Mouse (Mus musculus): ENCODE measurements around the gene Srrd. TPM values are rescaled to one million over a fixed set of nuclear protein-coding genes. Genes with fewer than 3 reads are reported as not detected.

Srrd gene
- 45.7 and 47.2 TPM in 2 replicates for polyA plus RNA-seq (2015; fragmentation: Nextera tagmentation; extraction: Ambion mirVana)

DNA sequence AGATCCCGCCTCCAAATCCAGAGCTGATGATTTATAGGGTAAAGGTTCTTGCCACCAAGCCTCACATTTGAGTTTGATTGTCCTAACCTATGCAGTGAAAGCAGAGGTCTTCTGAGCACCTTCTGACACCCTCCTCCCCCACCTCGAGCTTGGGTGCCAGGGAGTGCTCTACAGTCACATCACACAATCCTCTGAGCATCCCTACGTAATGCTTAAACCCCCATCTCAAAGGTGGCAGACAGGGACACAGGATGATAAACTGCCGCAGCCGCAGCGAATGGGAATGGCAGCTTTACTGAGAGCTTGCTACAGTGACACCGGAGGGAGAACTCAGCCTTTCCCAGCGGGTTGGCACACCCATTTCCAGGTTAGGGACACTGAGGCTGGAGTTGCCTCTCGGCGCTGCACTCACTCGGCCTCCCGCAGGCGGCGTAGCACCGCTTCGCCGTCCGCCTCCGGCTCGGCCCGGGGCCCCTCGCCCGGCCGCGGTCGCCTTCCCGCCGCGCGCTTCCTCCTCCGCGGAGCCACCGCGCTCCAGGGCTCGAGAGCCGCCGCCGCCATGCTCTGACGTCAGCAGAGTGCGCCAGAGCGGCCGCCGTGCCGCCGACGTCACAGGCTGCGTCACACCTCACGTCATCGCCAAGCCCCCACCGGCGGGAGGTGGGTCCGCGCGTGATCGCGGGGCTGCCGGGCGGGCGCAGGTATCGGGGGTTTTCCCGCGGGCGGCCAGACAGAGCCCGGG lies at the start of gene Srrd, which contains the start of gene Hps4:
TSS of gene Srrd (minus strand) at position 578 of the 742 bp plus-strand sequence.
TSS of gene Hps4 (plus strand) at position 621 of the 742 bp plus-strand sequence.
- Histone ChIP-seq H3K4me3 (peak within 1 kb of the TSS; percentile 99), H3K27me3 (no peaks in the 10 kb centered on the region), H3K9ac (peak within 1 kb of the TSS; percentile 81), H3K4me1 (peaks cover 20% of the 10 kb centered on the region), H3K9me3 (no peaks in the 10 kb centered on the region), H3K36me3 (peaks cover 18% of the 10 kb centered on the region), H3K27ac (peak within 1 kb of the TSS; percentile 49), H3K4me2 (peak within 1 kb of the TSS; percentile 83)
- peak; percentile 85 for ATAC-seq (ENCODE audit: borderline replicate concordance, extremely low read depth, low FRiP score, low TSS enrichment)
- 1% methylated on average over 59 of the region's 64 CpGs for WGBS

DNA sequence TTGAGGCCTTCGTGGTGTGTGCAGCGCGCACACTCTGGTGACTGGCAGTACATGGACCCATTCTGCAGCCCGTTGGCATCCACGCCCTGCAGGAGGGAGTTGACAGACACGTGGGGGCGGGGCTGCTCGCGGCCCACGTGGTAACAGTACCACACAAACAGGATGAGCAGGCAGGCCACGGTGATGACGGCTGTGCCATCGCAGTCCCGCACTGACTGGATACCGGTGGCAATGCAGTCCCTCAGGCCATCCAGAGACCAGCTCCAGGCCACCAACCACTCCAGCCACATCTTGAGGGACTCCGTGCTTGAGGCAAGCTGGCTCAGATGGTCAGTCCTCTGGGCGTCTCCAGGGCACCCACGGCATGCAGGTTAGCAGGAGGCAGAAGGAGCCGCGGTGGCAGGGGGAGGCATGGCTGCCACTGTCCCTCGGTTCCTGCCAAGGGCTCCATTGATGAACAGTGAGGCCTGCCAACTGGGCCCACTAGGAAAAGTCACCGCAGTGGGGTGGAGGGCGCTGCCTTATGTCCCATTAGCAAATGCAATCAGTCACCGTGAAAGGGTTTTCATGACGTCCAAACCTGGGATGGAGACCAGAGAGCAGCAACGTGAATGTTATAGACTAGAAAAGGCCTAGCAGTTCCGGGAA lies 49.0 kb upstream of the Srrd start:
- Histone ChIP-seq H3K27me3 (peaks cover 38% of the 10 kb centered on the region), H3K4me1 (peaks cover 10% of the 10 kb centered on the region; the same call in 1 of the 2 replicates), H3K36me3 (no peaks in the 10 kb centered on the region), H3K27ac (no peak overlapping the region), H3K4me2 (no peak overlapping the region), H3K4me3 (no peak overlapping the region), H3K9ac (no peak overlapping the region), H3K9me3 (no peaks in the 10 kb centered on the region)
- no peak for ATAC-seq (ENCODE audit: borderline replicate concordance, extremely low read depth, low FRiP score, low TSS enrichment)
- 65% methylated on average over 27 of the region's 27 CpGs for whole genome bisulfite sequencing

DNA sequence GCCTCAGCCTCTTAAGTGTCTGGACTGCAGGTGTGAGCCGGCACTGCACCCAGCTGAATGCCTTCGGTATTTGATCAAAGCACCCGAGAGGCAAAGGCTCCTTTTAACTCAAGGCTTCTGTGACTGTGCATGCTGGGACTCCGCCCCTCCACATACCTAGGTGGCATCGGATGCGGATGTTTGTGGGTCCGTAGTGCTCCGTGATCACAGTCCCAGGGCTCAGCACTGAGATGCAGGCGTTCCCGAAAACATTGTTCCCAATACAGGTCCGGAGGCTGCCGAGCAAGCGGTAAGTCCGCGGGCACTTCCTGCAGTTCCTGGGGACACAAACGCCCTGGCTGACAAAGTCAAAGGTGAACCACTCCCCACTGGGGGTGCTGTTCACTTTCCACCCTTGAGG lies 48.2 kb upstream of the Srrd start:
- no peak overlapping the region for H3K27ac ChIP-seq
- no peak overlapping the region for H3K4me2 ChIP-seq
- no peak overlapping the region for H3K9ac ChIP-seq
- H3K36me3 ChIP-seq: no peaks in the 10 kb centered on the region
- peaks cover 38% of the 10 kb centered on the region for H3K27me3 ChIP-seq
- no peaks in the 10 kb centered on the region for H3K9me3 ChIP-seq
- no peak for ATAC-seq (ENCODE audit: borderline replicate concordance, extremely low read depth, low FRiP score, low TSS enrichment)
- WGBS: 46% methylated on average over 16 of the region's 16 CpGs
- peaks cover 10% of the 10 kb centered on the region; the same call in 1 of the 2 replicates for H3K4me1 ChIP-seq
- no peak overlapping the region for H3K4me3 ChIP-seq

DNA sequence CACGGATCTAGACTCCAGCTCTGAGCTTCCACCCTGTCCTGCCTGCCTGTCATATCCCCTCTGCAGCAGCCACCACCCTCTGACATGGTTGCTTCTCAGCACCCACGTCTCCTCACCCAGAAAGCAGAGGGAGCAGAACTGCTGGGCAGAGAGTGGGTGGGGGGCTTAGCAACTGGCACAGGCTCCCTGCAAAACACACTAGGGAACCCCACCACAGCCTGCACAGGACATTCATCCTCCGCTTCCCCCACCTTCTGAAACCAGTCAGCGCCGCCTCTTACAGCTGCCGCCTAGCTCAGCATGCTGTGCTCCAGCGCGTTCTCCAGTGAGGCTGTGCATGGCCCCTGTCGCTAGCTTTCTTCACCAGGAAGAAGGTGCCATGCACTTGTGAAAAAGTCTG lies 46.5 kb upstream of the Srrd start:
- 74% methylated on average over 9 of the region's 9 CpGs for WGBS
- Histone ChIP-seq H3K27ac (no peak overlapping the region), H3K4me1 (peaks cover 3% of the 10 kb centered on the region; the same call in 1 of the 2 replicates), H3K36me3 (no peaks in the 10 kb centered on the region), H3K4me2 (no peak overlapping the region), H3K9me3 (no peaks in the 10 kb centered on the region), H3K4me3 (no peak overlapping the region), H3K9ac (no peak overlapping the region), H3K27me3 (peaks cover 27% of the 10 kb centered on the region)
- no peak for ATAC-seq (ENCODE audit: borderline replicate concordance, extremely low read depth, low FRiP score, low TSS enrichment)

DNA sequence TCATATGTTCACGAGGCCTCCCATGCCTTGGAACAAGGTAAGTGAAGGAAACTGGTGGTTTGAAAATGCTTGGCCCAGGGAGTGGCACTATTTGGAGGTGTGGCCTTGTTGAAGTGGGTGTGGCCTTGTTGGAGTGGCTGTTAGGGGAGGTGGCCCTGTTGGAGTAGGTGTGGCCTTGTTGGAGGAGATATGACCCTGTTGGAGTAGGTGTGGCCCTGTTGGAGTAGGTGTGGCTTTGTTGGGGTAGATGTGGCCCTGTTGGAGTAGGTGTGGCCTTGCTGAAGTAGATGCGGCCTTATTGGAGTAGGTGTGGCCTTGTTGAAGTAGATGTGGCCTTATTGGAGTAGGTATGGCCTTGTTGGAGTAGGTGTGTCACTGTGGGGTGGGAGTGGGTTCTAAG lies 43.1 kb upstream of the Srrd start:
- Histone ChIP-seq H3K4me3 (no peak overlapping the region), H3K27ac (no peak overlapping the region), H3K9me3 (no peaks in the 10 kb centered on the region), H3K36me3 (no peaks in the 10 kb centered on the region), H3K9ac (no peak overlapping the region), H3K4me2 (no peak overlapping the region), H3K4me1 (0 out of 2 replicates have a peak, but pooled peaks cover 3% of the 10 kb centered on the region), H3K27me3 (no peaks in the 10 kb centered on the region)
- ATAC-seq (ENCODE audit: borderline replicate concordance, extremely low read depth, low FRiP score, low TSS enrichment): no peak
- WGBS: 63% methylated on average over 2 of the region's 2 CpGs

DNA sequence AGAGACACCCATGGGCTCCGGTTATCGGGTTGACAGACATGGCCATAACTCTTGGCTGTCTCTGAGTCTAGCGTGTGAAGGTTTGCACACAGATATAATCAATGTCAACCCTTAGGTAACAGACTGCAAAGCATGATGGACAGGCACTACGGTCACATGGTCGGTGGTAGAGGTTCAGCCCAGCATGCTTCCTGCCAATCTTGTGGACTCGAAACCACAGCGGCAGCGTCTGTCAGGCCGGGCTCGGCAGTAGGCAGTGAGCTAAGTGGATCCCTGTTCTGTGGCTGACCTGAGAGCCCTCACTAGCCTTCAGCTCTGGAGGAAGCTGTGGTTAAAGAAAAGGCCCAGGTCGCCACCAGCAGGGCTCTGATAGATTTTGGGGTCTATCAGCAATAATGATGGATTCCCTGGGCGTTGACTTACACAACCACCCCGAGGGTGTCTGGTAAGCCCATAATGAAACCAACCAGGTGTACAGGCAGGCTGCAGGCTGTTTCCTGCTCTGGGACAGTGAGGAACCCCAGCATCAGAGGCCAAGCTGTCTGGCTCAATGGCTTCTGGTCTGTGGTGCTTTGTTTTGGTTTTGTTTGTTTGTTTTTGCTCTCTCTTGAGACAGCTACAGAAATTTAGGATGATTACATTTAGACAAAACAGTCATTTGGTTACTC lies 42.1 kb upstream of the Srrd start:
- Histone ChIP-seq H3K4me1 (0 out of 2 replicates have a peak, but pooled peaks cover 3% of the 10 kb centered on the region), H3K9ac (no peak overlapping the region), H3K27ac (no peak overlapping the region), H3K27me3 (no peaks in the 10 kb centered on the region), H3K9me3 (no peaks in the 10 kb centered on the region), H3K4me2 (no peak overlapping the region), H3K36me3 (no peaks in the 10 kb centered on the region), H3K4me3 (no peak overlapping the region)
- ATAC-seq (ENCODE audit: borderline replicate concordance, extremely low read depth, low FRiP score, low TSS enrichment): no peak
- WGBS: 83% methylated on average over 13 of the region's 13 CpGs

DNA sequence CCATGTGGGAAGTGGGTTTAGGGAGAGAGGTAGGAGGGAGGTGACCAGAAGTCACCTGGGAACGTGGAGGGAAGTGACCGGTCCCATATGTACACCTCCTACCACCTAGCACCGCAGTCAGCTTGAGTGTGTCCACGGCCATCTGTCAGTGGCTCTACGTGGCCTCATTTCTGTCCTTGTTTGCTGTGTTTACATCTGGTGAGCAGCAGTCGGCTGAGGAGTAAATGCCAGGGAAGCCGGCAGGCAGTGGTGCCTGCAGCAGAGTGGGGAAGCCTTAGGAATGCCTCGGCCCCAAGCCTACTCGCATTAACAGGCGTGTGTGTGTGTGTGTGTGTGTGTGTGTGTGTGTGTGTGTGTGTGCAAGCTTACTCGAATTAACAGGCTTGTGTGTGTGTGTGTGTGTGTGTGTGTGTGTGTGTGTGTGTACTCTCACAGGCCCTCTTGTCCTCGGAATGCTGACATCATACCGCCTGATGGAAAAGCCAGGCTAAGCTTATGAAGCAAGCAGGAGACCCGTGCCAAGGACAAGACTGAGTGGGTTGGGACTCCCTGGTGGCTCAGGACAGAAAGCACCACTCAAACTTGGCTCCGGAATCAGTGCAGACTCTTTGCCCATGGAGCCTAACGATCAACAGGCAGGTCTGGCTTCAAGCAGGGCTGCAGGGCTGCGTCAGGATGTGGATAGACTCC lies 39.9 kb upstream of the Srrd start:
- ATAC-seq (ENCODE audit: borderline replicate concordance, extremely low read depth, low FRiP score, low TSS enrichment): peak; percentile 55; the same call in 1 of the 2 replicates
- no peaks in the 10 kb centered on the region for H3K27me3 ChIP-seq
- no peak overlapping the region for H3K27ac ChIP-seq
- no peak overlapping the region for H3K4me3 ChIP-seq
- H3K36me3 ChIP-seq: peaks cover 6% of the 10 kb centered on the region; the same call in 1 of the 2 replicates
- no peaks in the 10 kb centered on the region for H3K9me3 ChIP-seq
- 0 out of 2 replicates have a peak, but pooled peaks cover 3% of the 10 kb centered on the region for H3K4me1 ChIP-seq
- H3K4me2 ChIP-seq: no peak overlapping the region
- WGBS: 41% methylated on average over 16 of the region's 17 CpGs
- no peak overlapping the region for H3K9ac ChIP-seq

DNA sequence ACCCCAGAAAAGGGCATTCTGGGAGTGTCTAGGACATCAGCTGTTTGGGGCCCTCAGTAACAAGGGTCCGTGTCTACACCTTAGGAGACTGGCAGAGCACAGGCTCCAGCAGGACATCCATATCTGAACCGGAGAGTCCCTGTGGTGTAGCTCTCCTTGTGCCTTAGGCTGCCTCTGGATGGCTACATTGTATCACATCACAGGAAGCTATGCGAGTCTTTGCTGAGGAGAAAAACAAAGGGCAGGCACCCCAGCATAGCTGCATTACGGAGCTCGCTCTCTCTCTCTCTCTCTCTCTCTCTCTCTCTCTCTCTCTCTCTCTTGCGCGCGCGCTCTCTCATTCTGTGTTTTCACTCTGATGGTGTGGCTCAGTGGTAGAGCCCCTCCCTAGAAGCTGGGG lies 39.2 kb upstream of the Srrd start:
- Histone ChIP-seq H3K4me2 (no peak overlapping the region), H3K27me3 (no peaks in the 10 kb centered on the region), H3K4me3 (no peak overlapping the region), H3K27ac (no peak overlapping the region), H3K36me3 (peaks cover 6% of the 10 kb centered on the region; the same call in 1 of the 2 replicates), H3K9ac (no peak overlapping the region), H3K4me1 (0 out of 2 replicates have a peak, but pooled peaks cover 3% of the 10 kb centered on the region), H3K9me3 (no peaks in the 10 kb centered on the region)
- WGBS: 61% methylated on average over 9 of the region's 9 CpGs
- ATAC-seq (ENCODE audit: borderline replicate concordance, extremely low read depth, low FRiP score, low TSS enrichment): no peak

DNA sequence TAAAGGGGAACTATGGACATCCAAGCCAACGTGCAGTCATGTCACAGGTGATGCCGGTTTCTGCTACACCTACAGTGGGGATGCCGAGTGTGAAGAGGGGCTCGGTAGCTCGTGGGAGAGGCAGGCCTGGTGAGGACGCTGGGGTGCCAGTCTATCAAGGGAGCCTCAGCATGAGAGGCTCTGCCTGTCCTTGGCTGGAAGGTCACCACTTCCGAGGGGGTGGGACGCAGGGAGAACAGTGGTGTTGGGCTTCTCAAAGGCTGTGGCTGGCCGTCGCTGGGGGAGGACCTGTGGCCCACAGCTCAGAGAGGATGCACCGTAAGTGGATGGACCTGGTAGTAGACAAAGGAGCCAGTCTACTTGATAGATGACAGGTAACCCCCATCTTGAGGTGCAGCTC lies 38.3 kb upstream of the Srrd start:
- H3K9ac ChIP-seq: no peak overlapping the region
- H3K4me3 ChIP-seq: no peak overlapping the region
- peaks cover 6% of the 10 kb centered on the region; the same call in 1 of the 2 replicates for H3K36me3 ChIP-seq
- ATAC-seq (ENCODE audit: borderline replicate concordance, extremely low read depth, low FRiP score, low TSS enrichment): no peak
- H3K4me1 ChIP-seq: 0 out of 2 replicates have a peak, but pooled peaks cover 3% of the 10 kb centered on the region
- H3K27me3 ChIP-seq: no peaks in the 10 kb centered on the region
- 74% methylated on average over 11 of the region's 11 CpGs for WGBS
- H3K4me2 ChIP-seq: no peak overlapping the region
- no peak overlapping the region for H3K27ac ChIP-seq
- H3K9me3 ChIP-seq: no peaks in the 10 kb centered on the region

DNA sequence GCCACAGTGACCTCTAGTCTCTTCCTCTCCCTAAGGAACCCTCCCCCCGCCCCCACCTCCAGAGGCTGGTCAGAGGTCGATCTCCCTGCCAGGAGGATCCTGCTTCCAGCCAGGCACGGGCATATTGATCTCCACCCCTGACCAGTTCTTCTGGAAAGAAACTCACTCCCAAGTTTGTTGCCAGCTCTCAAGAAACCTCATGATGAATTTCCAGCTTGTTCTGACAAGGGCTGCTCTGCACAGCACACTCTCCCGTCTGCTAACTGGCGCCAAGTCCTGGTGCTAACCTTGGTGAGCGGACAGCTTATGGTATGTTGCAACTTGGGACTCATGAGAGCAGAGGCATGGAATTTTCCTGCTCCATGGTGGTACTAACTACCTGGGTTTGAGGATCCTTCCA lies 35.9 kb upstream of the Srrd start:
- Histone ChIP-seq H3K27ac (no peak overlapping the region), H3K9me3 (no peaks in the 10 kb centered on the region), H3K9ac (no peak overlapping the region), H3K27me3 (no peaks in the 10 kb centered on the region), H3K4me1 (0 out of 2 replicates have a peak, but pooled peaks cover 3% of the 10 kb centered on the region), H3K36me3 (peaks cover 16% of the 10 kb centered on the region; the same call in 1 of the 2 replicates), H3K4me2 (no peak overlapping the region), H3K4me3 (no peak overlapping the region)
- ATAC-seq (ENCODE audit: borderline replicate concordance, extremely low read depth, low FRiP score, low TSS enrichment): no peak
- 67% methylated on average over 6 of the region's 6 CpGs for WGBS

DNA sequence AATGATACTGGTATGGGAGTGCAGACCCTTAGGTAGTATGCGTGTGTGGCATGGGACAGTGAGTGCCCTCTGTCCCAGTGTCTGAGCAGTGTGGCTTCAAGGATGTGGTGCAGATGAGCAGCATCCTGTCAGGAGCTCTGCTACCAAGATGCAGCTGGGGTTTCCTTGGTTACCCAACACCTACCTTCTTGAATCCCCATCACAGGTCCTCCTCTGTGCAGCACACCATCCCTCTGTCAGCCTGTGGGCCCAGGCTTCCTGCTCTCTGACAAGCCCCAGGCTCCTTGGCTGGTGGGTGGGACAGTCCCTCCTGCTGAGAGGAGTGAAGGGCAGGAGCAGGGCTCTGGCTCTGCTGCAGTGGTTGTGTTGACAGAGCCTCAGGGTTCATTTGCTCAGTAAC lies 34.5 kb upstream of the Srrd start:
- H3K4me1 ChIP-seq: no peaks in the 10 kb centered on the region

More for the DNA sequence above, 34.5 kb upstream of the Srrd start:
- Histone ChIP-seq H3K4me2 (no peak overlapping the region), H3K9ac (no peak overlapping the region), H3K27me3 (no peaks in the 10 kb centered on the region), H3K9me3 (no peaks in the 10 kb centered on the region), H3K27ac (no peak overlapping the region), H3K36me3 (peaks cover 16% of the 10 kb centered on the region; the same call in 1 of the 2 replicates), H3K4me3 (no peak overlapping the region)
- WGBS: 100% methylated on average over 1 of the region's 1 CpGs
- ATAC-seq (ENCODE audit: borderline replicate concordance, extremely low read depth, low FRiP score, low TSS enrichment): no peak

Measured in lung, embryonic 15.5 days (tissue).